Mouse (Mus musculus) cerebellum, postnatal 4 days (tissue): ENCODE results near the gene Pcca.
A peak's percentile ranks its signal among the peaks of the same experiment; 100 is the strongest.

Source experiments
- DNase-seq, 2 experiments: peaks; one replicate each; pipeline ENCODE4 v3.0.0; 2022; ENCODE audit warnings: low spot score in 2 of 2, mixed read lengths in 1 of 2

Gene Pcca

DNA sequence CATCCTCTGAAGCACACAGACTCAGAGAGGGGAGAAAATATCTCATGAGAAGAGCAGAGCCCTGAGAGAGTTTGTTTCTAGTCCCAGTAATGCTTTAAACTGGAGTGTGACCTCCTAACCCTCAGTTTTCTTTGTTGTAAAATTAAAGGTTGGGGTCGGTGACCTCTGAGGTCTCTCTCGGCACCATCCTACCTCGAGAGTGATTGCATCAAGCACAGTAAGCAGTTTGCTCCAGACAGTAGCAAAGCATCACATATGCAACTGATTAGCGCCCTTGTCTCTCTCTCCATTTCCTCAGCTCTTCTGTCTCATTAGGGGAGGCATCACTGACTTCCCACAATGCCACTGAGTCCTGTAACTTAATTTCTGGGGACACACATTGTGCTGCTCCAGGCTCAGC, 302.1 kb downstream of the Pcca start:
- DNase-seq = no peak

DNA sequence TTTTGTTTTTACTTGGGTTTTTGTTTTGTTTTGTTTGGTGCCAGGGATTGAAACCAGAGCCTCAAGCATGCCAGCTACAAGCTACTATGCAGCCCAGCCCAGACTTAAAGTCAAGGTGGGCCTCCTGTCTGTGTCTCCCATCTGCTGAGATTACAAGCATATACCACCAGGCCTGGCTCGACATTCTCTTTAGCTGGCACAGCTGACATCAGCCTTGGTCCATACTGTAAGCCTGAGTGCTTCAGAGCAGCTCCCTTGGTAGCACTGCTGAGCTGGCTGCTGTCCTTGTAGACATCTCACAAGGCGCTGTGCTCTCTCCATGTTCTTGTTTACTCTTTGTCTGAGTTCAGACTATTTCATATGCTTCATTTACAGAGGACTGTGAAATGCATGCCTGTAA, 302.9 kb downstream of the Pcca start:
- DNase-seq = peak in 1 of 2 experiments; percentile 6

- DNase-seq = no peak
Measured at GRCm38 (mm10) chr14:122852506-122853057, 318.5 kb downstream of the Pcca start.

DNA sequence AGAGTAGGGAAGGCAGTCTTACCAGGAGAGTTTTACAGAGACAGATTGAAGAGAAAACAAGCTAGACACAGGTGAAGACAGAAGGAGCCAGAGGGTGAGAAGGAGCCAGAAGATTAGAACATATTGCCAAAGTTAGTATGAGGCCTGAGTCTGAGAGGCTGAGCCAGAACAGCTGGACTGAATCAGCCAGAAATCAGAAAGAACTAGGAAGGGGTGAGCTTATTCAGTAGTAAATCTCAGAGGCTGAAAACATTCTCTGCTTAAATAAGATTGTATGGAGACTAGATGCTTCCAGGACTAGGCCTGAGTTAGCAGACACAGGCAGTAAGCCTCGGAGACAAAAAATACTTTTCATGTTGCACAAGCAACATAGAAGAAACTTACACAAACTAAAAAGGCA, 325.7 kb downstream of the Pcca start:
- DNase-seq = no peak

GRCm38 (mm10) chr14:122862623-122863022, 328.5 kb downstream of the Pcca start:
- DNase-seq = no peak

DNA sequence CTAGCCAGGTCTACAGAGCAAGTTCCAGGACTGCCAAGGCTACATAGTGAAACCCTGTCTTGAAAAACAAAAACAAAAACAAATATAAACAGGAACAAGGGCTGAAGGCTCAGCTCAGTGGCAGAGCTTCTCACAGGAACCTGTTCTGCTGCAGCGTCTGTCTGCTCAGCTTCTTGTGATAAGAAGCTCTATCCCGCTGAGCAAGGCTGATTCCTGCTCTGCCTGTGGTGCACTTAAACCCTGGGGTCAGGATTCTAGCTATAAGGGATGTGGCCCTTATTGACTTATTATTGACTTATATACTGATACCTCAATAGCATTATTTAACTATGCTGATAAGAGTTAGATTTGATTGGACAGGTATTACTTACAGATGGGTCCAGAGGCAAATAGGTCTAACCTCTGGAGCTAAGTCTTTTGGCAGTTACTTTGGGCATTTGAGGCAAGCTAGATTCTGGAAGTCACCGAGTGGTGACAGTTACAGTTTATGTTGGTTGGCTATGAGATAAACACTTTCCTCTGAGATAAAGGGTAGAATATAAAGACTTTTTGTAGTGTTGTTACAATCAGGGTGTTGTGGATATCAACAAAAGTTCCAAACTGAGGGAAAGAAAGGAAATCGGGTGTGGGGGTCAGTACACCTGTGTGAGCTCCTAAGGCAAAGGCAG, 331.5 kb downstream of the Pcca start:
- no peak for DNase-seq

DNA sequence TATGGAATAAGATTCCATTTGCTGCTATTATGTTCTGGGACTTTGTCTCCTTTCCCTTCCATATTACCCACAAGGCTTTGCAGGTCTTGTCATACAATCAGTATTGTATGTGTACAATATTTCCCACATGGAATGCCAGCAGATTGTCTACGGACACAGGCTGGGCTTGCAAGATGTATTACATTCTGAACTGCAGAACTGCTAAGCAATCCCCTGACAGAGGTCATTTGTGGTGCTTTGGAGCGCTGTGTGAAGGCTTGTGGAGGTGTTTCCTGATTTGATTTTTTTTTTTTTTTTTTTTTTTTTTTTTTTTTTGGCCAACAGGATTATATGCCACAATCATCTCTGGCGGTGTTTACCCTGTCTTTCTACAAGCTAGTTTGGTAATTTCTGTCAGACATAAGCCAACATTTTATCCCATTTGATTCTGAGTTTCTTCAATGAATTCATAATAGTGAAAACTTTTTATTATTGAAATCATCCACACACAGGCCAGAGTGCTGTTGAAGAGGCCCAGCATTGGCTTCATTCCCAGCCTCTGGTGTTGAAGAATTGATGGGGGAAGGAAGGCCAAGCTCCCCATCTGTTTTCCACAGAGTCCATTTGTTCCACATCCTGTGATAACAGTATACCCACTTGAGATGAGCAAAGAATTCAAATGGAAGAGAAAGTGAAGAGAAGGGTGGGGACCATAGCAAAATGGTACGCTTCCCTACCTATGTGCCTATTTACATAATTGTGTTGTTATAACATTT, 333.6 kb downstream of the Pcca start:
- peak in 1 of 2 experiments; percentile 21 for DNase-seq

DNA sequence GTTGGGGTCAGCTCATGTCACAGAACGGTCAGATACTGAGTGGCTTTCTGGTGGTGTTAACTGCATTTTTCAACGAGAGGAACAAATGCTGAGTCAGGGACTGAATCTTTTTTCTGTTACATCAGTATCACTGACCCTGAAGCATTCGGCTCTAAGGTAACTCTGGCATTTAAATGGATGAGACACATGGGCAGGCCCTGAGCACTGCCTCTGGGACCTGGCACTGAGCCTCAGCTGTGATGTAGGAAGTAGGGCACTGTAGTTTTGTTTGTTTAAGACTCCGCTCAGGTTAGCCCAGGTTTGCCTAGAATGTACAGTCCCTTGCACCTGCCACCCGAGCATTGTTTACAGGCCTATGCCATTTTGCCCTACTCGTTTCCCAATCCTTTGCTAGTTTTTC, 335.7 kb downstream of the Pcca start:
- DNase-seq = no peak

DNA sequence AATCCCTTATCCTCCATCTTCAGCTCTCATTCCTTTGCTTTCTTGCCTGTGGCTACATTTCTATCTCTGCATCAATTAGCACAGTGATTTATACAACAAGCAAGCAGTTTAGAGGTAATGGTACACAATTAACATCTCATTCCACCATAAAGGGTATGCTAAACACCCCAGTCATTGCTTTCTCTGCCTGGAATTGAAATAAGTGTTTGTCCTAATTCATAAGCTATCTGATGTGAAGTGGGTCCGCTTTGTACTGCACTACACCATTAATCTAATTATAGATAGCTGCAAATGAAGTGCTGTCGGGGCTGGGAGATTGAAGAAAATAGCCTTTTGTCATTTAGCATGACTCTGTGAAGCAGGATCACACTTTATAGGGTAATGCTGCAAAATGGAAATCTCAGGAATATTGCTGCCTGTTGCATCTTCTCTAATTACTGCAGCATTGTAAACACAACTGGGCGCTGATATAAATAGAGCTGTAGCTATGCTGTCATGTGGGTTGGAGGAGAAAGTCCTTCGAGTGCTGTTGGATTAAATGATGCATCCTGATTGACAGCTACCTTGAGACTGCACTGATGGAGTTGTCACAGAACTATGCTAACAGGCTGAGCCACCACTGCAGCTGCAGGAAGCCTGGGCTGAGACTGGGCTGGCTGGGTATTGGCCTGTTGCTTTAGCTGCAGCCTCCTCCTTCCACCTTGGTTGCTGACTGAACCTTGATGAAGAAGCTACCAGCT, 337.9 kb downstream of the Pcca start:
- DNase-seq = no peak

- no peak for DNase-seq
Measured at GRCm38 (mm10) chr14:122872612-122873011, 338.5 kb downstream of the Pcca start.

- peak in 1 of 2 experiments; percentile 14 for DNase-seq
Measured at GRCm38 (mm10) chr14:122875056-122875455, 340.9 kb downstream of the Pcca start.

- DNase-seq = peak in 1 of 2 experiments; percentile 10
Measured at GRCm38 (mm10) chr14:122875636-122876035, 341.5 kb downstream of the Pcca start.

DNA sequence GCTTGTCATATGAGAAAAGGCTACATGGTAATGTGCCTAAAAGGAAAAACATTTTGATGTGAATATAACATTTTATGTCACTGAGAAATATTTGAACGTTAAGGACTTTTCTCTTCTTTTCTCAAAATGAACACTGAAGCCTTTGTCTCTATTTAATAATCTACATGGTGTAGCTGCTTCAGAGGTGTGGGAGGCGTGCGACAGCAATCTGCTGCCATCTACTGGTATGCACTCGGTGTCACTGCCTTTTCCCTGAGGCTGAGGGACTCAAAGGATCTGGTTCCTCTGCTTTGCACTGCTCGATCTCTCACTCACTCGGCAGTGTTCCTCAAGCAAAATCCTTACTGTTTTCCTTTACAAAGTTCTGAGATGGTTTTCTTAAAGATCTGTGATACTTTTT, 342.0 kb downstream of the Pcca start:
- peak; percentile 67 to 86 for DNase-seq

DNA sequence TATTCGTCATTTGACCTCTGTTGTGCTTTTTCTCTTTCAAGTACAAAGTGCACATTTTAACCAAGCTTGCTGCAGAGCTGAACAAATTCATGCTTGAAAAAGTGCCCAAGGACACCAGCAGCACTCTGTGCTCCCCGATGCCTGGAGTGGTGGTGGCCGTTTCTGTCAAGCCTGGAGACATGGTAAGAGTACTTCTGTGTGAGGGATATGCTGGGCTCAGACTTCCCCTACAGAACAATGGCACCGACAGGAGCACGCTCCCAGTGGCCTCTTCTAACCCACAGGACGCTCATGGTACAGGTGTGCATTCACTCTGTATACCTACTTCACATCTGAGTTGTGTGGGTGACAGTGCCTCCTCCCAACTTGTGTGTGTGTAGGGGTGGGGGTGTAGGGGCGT, 342.6 kb downstream of the Pcca start:
- DNase-seq = peak in 1 of 2 experiments; percentile 16

DNA sequence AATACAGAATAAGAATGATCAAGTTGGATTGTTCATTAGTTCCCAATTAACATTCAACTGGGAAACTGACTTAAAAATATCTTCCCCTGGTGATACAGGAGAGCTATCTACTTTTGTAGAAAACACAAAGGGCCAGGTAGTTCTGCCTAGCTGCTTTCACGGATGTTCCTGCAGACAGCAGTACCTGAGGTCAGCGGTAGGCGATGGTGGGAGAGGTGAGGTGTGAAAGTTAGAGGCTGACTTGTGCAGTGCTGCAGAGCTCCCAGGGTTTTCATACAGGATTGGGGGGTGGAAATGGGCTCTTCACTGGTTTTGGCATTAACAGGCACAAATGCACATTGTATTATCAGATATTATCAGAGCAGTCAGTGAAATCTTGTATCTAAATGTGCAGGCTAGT, 343.7 kb downstream of the Pcca start:
- no peak for DNase-seq

DNA sequence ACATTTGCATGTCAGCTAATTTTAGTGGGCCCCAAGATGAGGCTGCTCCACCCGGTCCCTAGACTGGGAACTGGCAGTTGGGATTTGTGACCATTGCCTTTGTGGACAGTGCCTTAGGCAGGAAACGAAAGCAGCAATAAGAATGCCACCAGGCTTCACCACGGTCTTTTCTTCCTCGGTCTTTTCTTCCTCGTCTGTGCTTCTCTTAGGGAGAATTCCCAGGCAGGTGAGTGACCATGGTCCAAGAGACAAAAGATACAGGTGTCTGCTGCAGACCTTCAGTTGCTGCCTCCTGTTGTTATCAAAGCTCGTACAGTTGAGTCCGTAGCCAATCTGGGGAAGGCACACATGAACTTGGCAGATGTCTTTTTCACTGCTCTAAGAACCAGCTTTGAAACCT, 346.2 kb downstream of the Pcca start:
- DNase-seq = no peak

- no peak for DNase-seq
Measured at GRCm38 (mm10) chr14:122881699-122882098, 347.6 kb downstream of the Pcca start.

- DNase-seq = peak in 1 of 2 experiments; percentile 19
Measured at GRCm38 (mm10) chr14:122882201-122882639, 348.1 kb downstream of the Pcca start.

DNA sequence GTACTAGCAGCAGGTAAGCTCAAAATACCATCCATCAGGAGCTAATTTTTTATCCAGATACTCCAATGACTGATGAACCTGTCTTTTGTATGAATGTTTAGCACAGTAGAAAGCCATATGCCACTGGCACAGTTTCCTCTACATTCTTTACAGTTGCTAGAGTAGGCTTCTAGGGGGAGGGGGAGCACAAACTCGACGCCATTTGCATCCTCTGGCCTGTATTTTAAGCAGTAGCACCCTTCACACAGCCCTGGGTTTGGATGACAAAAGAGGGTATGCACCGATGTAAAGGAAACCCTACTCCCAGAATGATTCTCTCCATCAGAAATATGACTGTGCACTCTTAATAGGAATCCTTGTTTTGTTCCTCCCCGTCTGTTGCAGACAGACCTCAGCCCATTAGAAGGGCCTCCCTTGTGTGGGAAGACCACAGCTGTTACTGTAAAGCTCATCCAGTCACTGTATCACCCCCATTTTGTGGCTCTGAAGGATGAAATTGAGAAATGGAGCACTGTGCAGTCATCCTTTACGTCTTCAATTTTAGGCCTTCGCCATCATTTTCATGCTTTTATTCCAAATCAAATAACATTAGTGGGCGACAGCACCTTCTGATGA, 348.8 kb downstream of the Pcca start:
- no peak for DNase-seq

DNA sequence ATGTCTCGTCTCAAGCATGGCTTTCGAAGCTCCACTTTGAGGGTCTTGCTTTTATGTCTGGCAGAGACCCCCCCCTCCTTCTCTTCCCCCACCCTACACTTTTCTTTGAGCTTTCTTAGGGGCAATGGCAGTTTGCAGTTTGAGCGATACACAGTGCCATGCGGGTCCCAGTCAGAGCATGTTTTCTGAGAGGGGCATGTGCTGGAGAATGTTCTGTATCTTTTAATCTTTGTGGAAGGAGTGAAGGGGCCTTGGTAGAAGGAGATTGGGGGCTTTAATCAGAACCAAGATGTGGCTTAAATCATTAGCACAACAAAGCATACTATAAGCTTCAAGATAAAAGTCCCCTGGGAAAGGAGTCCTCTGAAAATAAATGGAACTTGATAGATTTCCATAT, 349.3 kb downstream of the Pcca start:
- DNase-seq = no peak

GRCm38 (mm10) chr14:122883821-122884584, 349.9 kb downstream of the Pcca start:
- DNase-seq = peak in 1 of 2 experiments; percentile 43
